Mouse (Mus musculus): ENCODE measurements around the gene Nlgn1. TPM values are rescaled to one million over a fixed set of nuclear protein-coding genes. Genes with fewer than 3 reads are reported as not detected.

Gene Nlgn1
- total RNA-seq, 1 experiment from 2014 or later = 0.89 TPM

GRCm38 (mm10) chr3:26201410-26201809 is 130.8 kb downstream of the Nlgn1 start:
- no peak for DNase-seq

DNA sequence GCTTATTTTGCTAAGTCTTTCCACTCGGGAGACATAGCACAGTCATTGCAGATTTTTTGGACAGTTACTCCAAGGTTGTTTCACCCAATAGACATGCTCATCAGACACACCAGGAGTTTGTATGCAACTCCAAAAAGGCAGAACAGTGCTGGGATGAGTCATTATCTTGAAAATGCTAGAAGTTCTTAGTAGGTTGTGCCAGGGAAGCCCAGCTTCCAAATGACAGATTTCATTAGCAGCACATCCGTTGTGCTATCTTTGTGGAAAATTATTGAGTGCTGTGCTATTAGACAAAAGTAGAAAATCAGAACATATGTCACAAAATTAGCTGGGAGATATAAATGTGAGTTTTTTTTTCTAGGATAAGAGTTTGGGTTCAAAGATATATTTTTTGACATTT is 137.3 kb downstream of the Nlgn1 start:
- no peak for DNase-seq

DNA sequence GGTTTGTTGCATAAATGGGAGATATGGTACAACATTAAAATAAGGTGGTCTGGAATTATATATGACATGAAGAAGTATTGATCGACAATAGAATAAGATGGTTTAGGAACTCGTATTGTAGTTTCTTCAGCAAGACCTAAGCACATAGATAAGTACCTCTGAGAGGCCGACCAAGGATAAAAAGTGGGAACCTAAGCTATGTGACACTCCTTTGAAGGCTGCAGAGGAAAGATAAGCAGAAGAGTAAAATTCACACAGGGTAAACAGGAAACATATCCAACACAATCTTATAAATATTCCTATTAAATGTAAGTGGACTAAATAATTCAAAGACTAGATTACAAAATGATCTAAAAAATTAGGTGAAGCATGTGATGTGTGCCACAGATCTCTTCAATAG is 151.2 kb downstream of the Nlgn1 start:
- DNase-seq = no peak

GRCm38 (mm10) chr3:26175371-26175770 is 156.9 kb downstream of the Nlgn1 start:
- DNase-seq = no peak

- DNase-seq = peak; percentile 6
Measured at GRCm38 (mm10) chr3:26174257-26174656, 158.0 kb downstream of the Nlgn1 start.

DNA sequence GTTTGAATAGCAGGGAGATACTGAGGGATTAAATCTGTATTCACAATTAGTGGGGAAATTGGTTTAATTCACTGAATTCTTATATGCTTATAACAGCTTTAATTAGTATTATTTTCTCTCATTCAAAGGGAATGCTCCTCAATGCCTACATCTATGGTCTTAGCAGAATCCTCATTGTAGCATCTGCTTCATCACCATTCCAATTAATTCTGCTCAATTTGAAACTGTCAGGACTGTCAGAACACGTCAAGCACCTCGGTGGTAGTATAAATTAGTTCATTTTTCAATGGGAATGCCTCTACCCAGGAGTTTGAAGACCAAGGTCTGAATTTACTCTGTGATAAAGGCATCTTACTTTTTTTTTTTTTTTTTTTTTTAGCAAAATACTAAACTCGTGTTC is 158.6 kb downstream of the Nlgn1 start:
- DNase-seq = no peak

DNA sequence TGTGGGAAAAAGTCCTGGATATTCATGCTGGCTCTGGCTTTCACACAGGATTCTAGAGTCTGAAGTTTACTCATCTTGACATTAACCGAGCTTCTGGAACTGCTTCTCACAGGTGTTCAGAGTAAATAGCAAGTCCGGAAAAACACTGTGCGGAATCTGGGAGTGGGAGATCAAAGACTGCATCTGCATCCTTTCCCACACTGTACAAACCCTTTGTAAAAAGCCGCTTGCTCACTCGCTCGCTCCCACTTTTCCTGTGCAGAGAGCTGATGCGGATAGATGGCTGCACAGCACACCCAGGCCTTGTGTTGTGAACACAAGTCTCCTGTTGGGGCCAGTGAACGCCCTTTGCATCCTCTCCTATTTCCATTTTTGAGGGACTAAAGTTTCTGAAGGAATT is 165.5 kb downstream of the Nlgn1 start:
- no peak for DNase-seq

- peak; percentile 35 for DNase-seq
Measured at GRCm38 (mm10) chr3:26153782-26154181, 178.5 kb downstream of the Nlgn1 start.

- DNase-seq = peak; percentile 5
Measured at GRCm38 (mm10) chr3:26153036-26153741, 179.1 kb downstream of the Nlgn1 start.

DNA sequence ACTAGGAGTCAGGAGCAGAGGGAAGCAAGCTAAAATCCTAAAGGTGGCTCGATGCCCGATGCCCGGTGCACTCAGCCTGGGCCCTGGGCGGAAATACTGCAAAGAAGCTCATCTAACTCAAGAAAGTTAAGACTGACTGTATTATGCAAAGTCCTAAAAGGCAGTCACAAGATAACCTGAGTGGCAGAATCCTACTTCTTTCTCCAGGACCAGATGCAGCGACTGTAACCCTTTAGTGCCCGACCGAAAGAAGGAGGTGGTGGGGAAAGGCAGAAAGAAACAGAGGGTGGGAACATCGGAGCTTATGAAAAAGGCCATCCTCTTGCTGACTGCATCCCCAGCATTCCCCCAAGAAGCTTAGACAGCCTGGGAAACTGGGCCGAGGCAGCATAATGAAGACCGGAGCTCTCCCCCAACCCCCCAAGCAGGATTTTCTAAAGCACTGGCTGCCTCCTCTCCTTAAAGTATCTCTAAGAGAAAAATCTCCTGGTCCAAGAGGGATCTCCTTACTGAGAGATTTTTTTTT is 179.7 kb downstream of the Nlgn1 start:
- peak; percentile 15 for DNase-seq

GRCm38 (mm10) chr3:26151351-26152020 is 180.8 kb downstream of the Nlgn1 start:
- no peak for DNase-seq

DNA sequence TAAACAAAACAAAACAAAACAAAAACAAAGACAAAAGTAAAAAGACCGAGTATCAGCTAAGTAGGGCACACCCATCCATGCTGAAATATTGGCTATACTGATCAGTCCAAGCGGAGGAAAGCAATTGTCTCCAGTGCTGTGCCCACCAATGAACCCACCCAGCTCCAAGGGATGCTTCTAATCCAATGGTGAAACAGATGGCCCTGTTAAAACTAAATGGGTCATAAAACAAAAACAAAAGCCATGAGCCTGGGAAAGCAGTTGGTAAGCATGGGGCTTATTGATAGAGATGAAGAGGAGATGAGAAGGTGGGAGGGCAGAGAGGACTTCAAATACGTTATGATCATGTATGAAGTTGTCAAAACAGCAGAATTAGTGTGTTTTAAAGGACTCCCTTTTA is 186.1 kb downstream of the Nlgn1 start:
- DNase-seq = no peak

DNA sequence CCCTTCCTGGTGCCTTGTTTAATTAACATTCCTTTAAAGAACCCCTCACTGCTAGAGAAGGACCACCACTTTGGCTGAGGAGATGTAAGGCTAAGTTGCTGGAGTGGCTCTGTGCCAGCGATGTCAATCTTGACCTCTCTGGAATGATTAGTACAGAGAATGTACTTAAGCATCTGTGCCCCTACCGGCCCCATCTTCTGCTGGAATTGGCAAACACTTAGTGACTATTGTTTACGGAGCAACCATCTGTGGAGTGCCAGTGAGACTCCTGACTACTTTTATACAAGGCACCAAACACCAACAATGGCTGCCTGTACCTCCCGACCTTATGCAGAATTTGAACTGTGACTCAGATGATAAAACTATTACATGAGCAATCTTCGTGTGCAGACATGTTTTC is 186.8 kb downstream of the Nlgn1 start:
- DNase-seq = no peak

DNA sequence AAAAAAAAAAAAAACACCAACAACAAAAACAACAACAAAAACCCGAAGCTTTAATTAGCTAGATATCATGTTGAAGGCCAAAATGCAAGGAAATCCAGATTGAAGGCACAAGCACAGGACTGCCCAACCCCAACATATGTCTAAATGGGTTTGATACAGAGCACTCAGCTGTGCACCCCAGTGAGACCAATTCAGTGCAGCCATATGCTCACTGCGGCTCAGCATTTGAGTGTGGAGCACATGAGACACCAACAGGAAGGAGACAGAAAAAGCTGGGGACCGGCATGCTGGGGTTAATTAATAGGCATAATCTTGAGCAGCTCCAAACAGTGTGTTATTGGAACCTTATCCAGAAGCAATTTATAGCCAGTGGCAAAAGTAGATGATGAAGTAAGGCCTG is 190.7 kb downstream of the Nlgn1 start:
- no peak for DNase-seq

GRCm38 (mm10) chr3:26134839-26135651 is 197.2 kb downstream of the Nlgn1 start:
- no peak for DNase-seq

DNA sequence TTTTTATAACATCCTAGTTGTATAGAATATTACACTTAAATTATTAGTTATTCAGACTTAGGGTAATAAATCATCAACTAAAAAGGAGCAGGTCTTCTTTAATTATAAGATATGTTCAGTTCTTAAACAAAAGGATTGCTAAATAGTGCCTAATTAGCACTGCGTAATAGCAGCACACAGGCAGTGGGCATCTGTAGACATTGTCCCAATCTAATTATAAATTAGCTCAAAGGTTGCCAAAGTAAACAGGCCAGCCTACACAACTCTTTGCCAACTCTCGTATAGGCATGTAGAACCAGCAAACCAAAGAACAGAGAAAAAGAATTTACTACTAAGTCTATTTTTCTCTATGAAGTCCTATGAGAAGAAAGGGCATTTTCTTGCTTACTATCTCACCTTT is 201.3 kb downstream of the Nlgn1 start:
- no peak for DNase-seq

GRCm38 (mm10) chr3:26129455-26129854 is 202.8 kb downstream of the Nlgn1 start:
- DNase-seq = no peak

DNA sequence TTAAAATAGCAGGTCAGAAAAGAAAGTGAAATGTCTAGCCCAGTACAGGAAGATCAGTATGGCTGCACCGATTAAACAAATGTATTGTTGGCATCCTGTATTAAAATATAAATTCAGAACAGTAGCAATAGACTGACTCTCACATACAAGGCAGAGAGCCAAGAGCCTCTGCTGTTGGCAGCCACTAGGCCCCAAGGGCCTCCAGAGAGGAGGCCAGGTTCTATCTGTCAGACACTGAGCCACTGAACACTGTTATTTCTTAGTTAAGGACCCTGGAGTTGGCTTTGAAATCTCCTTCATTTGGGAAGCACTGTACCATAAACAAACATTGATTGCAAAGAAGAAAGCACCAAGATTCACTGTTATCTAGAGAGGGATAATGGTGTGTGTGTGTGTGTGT is 215.2 kb downstream of the Nlgn1 start:
- DNase-seq = no peak

GRCm38 (mm10) chr3:26106361-26106760 is 225.9 kb downstream of the Nlgn1 start:
- no peak for DNase-seq

DNA sequence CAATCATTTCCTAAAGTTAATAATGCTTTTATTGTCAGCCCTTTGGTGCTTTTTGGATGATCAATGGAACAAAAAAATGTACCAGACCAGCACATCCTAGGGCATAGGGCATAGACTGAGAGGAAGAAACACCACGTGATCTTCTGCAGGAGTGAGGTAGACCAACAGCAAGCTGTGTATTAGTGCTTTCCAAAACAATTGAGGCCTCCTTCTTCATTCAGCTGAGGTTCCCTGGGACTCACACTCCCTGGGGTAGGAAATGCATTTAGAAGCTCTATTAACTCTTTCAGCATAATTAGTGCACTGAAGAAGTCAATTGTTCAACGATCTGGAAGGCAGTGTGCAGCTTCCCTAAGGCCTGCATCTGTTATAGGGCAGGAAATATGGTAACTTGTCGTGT is 226.7 kb downstream of the Nlgn1 start:
- no peak for DNase-seq

- DNase-seq = no peak
Measured at GRCm38 (mm10) chr3:26102271-26102670, 230.0 kb downstream of the Nlgn1 start.

GRCm38 (mm10) chr3:26095551-26095950 is 236.7 kb downstream of the Nlgn1 start:
- DNase-seq = peak; percentile 8

DNA sequence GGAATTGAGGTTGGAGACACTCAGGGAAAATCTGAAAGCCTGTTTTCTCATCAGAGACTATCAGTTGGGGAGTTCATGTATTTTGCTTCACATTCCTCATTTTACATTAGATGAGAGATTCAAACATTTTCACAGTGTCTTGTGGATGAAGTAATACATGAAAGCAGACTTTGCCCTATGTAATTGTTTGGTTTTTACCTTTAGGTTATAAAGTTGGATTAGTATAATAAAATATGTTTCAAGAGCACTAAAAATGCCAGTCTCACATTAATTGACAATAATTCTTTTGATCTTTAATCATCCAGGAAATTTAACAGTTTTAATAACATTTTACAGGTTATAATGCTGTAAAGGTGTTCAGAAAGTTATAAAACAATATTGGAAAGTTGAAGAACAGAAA is 262.9 kb downstream of the Nlgn1 start:
- DNase-seq = no peak
